Mouse (Mus musculus): Measurements from ENCODE around the gene Fam53b.

Gene Fam53b

GRCm38 (mm10) chr7:132810368-132810767, 3.3 kb downstream of the Fam53b start:
- DNase-seq = peak; percentile 60

GRCm38 (mm10) chr7:132809721-132810120, 4.0 kb downstream of the Fam53b start:
- DNase-seq = peak; percentile 42

DNA sequence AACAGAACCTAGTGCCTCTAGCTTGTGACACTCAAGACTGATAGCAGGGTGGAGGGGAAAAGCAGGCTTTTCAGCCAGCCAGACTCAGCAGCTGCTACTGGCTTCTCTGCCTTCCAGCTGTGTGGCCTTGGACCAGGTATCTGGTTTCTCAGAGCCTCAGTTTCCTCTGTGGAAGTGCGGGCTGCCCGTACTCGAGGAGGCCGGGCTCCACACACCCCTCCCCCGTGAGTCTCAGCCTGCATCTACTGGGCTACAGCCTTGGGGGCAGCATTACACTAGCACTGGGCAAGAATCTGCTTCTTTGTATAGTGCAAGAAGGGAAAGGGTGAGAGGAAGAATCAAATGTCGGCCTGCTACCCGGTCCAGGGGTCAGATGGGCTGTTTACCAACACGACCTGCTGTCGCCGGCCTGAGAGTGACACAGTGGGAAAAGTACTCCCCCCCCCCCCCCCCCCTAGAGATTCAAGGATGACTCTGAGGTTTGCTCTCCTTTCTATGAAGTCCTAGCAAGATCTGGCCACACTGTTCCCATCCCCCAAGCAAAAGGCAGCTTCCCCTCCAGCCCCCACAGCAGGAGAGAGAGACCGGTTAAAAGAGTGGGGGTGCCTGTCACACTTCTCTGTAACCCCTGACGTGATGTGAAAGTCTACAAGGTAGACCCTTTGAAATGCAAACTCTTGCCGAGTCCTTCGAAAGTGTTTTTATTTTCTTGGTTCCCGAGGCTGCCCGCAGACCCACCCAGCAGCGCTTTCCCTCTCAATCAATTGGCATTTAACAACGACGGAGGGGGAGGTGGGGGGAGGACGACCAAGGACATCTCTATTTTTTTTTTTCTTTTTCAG, 4.6 kb downstream of the Fam53b start:
- DNase-seq = peak; percentile 61

- peak; percentile 40 for DNase-seq
Measured at GRCm38 (mm10) chr7:132808051-132808796, 5.5 kb downstream of the Fam53b start.

DNA sequence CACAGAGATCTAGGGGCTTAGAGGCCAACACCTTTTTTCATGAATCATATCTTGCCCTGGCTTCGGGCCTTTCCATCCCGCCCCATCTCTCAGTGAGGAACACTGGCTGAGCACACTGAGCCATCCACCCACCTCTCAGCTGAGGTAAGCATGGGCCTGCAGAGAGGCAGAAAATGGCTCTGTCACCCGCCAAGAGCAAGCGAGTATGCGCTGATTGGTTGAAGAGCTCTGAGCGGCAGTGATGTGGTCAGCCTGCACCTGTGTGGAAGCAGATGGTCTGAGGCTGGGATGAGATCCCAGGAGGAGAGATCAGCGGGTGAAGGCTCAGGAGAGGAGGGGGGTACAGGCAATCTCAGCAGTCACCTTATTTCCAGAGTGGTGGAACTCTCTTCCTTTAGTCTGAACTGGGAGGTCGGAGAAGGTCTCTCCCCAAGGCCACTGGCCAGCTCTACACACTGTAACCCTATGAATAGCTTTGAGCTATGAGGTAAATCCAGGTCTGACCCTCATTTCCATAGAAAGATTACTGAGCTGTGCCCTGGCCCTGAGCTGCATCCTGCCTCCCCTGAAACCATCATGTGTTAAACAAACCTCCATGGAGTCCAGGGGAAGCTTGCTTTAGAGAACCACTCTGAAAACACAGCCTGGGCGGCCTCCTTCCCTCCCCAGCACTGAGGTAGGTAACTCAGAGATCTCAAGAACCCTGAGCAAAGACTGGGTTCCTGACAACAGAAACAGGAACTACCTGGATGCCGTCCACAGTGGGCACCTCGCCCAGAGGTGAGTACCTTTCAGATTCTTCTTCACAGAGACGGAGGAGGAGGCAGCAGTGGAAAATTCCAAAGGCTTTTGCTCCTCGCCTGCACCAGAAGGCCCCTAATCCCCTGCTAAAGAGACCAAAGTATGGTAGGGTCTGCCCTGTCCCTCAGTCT, 6.5 kb downstream of the Fam53b start:
- peak; percentile 91 for DNase-seq

GRCm38 (mm10) chr7:132806286-132806685, 7.4 kb downstream of the Fam53b start:
- DNase-seq = peak; percentile 70

GRCm38 (mm10) chr7:132804951-132805350, 8.7 kb downstream of the Fam53b start:
- DNase-seq = peak; percentile 32

DNA sequence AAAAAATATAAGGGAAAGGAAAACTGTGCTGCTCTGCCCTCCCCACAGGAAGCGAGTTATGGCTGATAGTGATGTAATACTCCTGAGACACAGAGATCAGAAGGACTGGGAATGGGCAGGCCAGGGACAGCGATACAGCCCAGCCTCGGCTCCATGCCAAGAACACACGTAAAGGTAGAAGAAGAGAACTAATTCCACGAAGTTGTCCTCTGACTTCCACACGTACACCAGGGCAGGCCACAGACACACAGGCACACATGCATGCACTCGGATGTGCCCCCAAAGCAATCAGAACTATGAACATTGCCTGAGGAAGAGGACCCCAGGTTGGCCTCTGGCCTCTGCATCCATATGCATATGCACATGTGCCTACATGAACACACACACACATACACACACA, 9.2 kb downstream of the Fam53b start:
- peak; percentile 49 for DNase-seq

DNA sequence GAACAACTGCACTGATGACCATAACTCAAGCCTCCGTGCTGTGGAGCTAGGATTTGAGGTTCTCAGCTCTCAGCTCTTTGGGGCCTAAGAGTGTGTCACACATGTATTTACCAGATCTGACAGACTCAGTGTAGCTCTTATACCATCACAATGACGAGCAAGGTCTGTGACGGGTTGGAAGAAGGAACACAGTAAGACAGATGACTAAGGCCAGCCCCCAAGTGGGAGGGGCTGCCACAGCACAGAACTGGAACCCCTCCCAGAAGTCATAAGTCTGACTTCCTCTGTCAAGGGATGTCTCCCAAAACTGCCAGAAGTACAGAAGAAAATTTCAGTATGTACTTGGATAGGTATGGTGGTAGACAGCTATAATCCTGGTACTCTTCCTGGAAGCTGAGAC, 9.7 kb downstream of the Fam53b start:
- DNase-seq = no peak

GRCm38 (mm10) chr7:132803336-132803735, 10.3 kb downstream of the Fam53b start:
- DNase-seq = peak; percentile 38

- peak; percentile 25 for DNase-seq
Measured at GRCm38 (mm10) chr7:132802691-132803090, 11.0 kb downstream of the Fam53b start.

DNA sequence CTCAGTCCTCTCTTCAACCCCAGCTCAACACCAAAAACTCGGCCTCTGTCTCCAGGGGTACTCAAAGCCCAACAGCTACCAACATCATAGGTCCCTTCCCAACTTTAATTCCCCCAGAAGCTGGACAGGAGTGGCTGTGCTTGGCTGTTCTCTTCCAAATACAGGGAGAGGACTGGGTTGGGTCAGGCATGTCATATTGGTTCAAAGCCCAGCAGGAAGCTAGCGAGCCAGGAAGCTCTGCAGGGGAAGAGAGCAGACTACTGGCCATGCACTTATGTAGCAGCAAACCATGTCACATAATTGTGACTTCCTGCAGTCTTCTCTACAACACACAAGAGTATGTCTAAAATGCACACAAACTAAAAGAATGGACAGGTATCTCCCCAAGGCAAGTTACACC, 11.6 kb downstream of the Fam53b start:
- DNase-seq = no peak

- peak; percentile 28 for DNase-seq
Measured at GRCm38 (mm10) chr7:132801509-132801908, 12.2 kb downstream of the Fam53b start.

DNA sequence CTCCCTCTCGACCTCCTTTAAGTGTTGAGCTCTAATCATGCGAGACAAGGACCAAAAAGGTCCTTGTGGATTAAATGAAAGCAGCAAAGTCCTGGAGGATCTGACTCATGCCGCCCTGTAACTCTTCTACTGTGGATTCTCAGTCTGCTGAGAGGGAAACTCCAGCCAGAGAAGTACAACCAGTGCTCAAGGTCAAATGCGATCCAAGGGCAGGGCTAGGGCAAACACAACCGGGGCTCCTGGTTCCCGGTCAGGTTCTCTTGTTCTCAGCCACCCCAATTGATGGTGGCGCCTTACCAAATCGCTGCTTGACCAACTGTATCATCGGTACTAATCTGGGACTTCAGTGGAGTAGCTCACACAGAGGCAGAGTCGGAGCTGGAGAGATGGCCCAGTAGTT, 12.8 kb downstream of the Fam53b start:
- peak; percentile 26 for DNase-seq

DNA sequence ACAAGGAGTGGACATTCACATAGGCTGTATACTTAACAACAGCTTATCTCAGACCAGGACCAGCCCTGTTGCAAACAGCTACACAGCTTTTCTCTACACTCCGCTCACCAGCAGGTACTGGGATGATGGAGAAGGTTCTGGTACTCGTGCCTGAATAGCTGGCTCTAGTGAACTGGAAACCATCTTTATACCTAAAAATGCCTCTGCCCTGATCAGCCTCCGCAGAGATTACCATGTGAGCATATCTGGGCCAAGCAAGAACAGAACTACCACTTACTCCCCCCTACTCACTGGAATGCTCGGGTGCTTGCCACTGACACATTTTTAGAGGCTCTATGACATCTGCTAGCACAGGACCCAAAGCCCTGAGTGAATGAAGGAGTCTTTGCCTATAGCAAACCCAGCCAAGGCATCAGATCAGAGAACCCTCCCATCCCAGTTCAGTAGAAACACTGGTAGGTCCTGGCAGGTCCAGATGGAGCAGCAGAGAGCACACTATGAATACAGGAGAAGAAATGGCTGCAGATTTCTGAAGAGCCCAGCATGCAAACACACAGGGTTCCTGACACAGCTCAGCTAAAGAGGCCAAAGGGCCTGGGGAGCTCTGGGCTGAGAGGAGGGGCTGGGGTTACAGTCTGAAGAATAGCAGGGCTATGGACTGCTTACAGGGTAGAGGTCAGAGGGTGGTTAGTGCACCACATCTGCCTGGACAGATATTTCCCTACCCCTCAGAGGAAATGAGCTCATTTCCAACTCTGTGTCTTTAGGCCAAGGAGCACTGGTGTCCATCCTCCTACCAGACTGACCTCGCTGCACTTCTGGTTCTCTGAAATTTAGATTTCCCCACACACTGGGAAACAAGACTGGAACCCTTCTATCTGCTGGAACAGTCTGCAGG, 14.3 kb downstream of the Fam53b start:
- DNase-seq = no peak

GRCm38 (mm10) chr7:132795141-132795540, 18.5 kb downstream of the Fam53b start:
- DNase-seq = no peak

DNA sequence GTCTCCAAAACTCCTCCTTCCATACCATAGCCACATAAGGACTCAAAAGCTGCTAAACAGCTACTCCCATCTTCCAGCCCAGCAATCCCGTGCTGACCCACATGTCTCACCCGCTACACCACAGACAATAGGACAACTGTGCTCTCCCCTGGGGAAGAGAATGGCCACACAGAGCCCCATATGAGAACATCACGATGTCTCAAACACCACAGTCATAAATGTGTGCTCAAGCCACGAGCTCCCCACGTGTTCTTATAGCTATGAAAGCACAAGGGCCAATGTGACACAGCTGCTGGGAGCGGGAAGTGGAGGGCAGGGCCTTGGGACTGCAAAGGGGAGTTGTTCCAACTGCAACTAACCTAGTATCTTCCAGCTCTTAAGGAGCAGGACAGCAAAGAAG, 20.2 kb downstream of the Fam53b start:
- no peak for DNase-seq

DNA sequence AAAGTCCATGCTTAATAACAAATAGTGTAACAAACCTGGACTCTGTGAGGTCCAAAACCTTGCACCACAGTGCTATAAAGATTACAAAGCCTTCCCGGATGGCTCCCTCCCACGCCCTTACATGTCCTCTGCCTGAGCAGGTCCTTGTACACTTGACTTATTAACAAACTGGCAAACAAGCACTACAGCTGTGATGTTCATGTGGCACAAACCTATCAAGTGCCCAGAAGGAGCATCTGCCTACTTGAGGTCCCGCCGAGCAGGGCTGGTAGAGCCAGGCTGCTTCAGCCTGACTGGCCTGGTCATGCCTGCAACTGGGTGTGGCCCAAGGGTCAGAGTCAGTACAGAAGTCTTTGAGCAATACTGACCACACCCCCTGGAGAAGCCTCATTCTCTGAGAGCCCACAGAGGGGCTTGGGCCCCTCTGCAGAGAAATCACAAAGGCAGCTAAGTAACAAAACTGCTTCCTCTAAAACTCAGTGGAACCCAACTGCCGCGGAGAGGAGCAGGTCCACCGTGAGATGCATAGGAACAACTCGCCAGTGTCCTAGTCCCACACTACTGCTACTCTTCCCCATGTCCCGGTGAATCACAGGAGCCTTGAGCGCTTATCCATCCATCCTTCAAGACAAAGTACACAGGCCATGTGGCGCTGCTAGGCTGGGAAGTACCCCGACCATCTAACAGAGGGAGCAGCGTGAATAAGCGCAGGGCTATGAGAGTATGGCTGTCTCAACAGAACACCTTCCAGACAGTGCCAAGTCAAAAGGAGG, 23.1 kb downstream of the Fam53b start:
- DNase-seq = peak; percentile 37

- DNase-seq = peak; percentile 61
Measured at GRCm38 (mm10) chr7:132788826-132789225, 24.9 kb downstream of the Fam53b start.

DNA sequence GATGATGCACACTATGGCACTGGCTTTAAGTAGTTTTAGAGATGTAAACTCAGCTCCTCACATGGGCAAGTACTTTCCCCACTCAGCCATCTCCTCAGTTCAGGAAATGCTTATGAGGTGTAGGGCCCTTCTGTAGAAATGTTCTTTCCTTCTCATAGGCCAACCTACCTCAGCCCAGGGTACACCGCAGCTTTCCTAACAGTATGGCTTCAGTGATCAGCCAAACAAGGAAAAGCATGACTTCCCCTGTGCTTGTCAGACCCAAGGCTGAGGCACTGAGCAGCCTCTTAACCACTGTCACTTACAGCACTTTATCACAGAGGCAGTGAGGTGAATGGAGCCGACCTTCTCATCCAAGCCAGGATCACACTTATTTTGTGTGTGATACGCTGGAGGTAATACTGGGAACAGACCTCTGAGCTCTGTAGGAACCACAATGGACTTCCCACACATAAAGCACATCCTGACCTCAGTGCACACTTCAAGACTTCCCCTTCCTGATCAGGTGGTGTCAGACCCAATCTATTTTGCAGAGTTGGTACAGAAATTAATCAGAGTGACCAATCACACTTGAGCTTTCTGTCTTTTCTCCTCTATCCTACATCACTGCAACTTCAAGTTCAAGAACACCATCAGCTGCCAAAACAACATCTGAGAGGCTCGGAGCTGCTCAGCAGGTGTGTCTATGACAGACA, 26.0 kb downstream of the Fam53b start:
- DNase-seq = no peak
